Mouse (Mus musculus) gastrocnemius, postnatal 10 days (tissue): ENCODE data around the gene Cyp21a1. TPM values are rescaled to one million over a fixed set of nuclear protein-coding genes. Genes with fewer than 3 reads are reported as not detected.
"Not testable (repeated sequence)": the region's sequence is repeated elsewhere in the genome, so short reads cannot be mapped to it uniquely, and the experiment has no call there.

Experiments used
- DNase-seq: peaks from one replicate; pipeline ENCODE4 v3.0.0; 2021; ENCODE audit warnings: mixed read lengths
- long read RNA-seq, 2 experiments: library from polyadenylated mRNA; stranded (forward); transcript quantifications; one replicate each; pipeline ENCODE4 v2.0.0; 2021
- total RNA-seq, 2 experiments: library from RNA; stranded (reverse); gene quantifications; 2 replicates each; pipeline ENCODE4 v1.2.3; 2021

The Cyp21a1 gene
- total RNA-seq = under 1 TPM; 0.31 to 0.36 TPM
- long read RNA-seq, experiment 1, partial matches to known transcripts = 1 of 1 reads
- long read RNA-seq, experiment 1, other reads (novel, unspliced or antisense) = 0 of 1 reads
- long read RNA-seq, experiment 2, partial matches to known transcripts = 1 of 1 reads
- long read RNA-seq, experiment 2, other reads (novel, unspliced or antisense) = 0 of 1 reads

GRCm38 (mm10) chr17:34804301-34804700, at the start of gene Cyp21a1:
Gene Cyp21a1, minus strand, starts transcription at chr17:34804561.
- not testable (repeated sequence) for DNase-seq

- no peak for DNase-seq
Measured at GRCm38 (mm10) chr17:34853511-34853910, 49.1 kb upstream of the Cyp21a1 start.

DNA sequence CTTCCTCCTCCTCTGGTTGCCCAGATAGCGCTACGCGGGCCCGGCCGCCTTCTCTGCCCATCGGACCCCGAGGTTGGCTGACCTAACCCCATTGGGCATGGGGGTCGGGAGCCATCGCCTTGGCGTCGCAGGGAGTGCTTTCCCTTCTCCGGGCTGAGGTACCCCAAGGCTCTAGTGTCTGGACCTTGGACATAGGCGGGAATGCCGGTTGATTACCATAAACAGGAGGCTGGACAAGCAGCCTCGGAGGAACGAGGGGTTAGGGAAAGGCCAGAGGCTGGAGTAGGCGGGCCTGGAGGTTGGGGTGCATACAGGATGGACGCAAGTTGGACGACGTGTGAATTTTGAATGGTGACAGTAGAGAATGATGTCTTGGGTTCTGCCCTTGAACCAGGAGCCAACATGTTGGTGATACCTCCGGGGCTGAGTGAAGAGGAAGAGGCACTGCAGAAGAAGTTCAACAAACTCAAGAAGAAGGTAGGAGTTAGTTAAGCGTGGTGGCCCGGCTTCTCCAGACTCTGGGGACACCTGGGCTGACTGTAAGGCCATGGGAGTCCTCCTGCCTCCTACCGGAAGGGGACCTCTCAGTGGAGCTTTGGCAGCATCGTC, 46.3 kb upstream of the Cyp21a1 start:
- no peak for DNase-seq

DNA sequence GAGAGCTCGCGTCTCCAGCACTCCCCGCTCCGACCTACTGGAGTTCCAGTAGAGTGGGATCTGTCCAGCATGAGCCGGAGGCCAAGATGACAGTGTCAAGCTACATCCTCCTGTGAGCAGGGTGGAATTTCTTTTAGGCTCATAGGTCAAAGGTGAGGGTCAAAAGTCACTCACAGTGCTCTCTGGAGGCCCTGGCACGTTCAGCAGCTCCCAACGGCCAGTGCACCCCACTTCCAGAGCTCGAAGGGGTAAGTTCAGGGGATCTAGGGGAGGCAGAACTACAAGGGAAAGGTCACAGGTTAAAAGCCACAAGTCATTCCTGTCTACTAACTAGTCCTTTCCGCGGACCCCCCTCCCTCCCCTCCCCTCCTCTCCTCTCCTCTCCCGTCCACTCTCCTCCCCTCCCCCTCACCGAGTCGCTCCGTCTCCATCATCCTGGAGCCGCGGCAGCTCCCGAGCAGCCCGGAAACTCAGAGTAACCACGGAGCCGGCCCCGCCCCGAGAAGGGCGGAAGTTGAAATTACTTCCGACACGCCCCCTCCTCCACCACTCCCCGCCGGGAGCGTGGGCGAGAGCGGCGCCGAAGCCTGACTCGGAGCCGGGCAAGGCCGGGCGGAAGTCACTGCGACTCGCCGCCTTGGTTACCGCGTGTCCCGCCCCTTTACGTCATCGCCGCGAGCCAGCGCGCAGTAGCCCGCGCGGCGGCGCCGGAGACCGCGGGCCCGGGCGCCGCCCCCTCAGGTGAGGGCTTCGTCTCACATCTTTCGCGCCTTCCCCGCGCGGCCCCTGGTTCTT, 45.6 kb upstream of the Cyp21a1 start, which contains the start of the genes Skiv2l and Nelfe:
Gene Skiv2l, minus strand, starts transcription at position 489 of the 795 bp plus-strand sequence.
Gene Nelfe, plus strand, starts transcription at position 670 of the 795 bp plus-strand sequence.
- DNase-seq = peak; percentile 98

DNA sequence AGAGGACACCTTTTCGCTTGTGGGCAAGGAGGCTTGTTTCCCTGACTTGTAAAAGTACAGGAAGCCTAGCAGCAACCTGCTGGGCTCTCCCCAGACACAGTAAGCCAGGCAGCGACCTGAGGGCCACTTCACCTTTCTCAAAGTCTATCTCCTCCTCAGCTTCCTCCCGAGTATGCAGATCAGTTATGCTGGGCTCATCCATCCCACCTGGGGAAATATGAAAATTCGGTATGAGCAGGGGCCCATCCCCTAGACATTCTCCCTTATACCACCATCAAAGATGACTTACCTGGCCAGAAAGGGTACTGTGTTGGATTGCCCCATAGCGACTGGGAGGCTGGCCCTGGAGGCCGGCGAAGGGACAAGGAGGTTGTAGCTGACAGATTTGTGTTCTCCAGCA, 43.3 kb upstream of the Cyp21a1 start:
- no peak for DNase-seq

DNA sequence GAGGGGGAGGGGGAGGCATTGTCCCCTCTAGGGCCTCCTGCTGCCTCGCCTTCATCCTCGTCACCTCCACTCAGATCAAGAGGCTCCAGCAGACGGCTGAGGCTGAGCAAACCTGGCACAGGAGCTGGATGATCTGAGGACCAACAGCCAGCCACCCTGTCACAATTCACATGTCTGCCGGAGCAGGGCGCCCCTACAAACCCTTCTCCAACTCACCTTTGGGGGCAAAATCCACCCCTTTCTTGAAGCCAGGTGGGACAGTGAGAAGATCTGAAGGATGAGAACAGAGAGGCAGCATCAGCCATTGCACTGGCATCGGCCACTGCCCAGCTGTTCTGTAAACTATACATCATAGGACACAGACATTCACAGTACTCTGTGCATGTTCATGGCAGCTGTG, 42.8 kb upstream of the Cyp21a1 start:
- DNase-seq = no peak

DNA sequence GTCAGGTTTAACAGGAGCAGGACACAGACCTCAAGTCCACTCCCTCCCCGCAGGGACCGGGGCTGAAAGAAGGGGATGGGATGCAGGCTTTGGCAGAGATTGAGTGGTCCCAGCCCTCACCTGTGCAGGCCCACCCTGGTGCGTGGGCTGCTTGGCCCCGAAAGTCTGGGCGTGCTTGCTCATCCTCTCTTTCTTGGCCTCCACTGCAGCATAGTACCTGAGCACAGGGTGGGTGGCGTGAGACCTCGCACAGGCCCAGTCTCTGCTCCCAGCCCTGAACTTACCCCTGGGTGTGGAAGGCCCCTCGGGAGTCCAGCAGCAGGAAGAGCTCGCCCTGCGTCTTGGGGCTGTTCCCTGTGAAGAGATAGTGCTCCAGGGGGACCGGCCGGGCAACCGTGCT, 40.5 kb upstream of the Cyp21a1 start:
- DNase-seq = no peak

DNA sequence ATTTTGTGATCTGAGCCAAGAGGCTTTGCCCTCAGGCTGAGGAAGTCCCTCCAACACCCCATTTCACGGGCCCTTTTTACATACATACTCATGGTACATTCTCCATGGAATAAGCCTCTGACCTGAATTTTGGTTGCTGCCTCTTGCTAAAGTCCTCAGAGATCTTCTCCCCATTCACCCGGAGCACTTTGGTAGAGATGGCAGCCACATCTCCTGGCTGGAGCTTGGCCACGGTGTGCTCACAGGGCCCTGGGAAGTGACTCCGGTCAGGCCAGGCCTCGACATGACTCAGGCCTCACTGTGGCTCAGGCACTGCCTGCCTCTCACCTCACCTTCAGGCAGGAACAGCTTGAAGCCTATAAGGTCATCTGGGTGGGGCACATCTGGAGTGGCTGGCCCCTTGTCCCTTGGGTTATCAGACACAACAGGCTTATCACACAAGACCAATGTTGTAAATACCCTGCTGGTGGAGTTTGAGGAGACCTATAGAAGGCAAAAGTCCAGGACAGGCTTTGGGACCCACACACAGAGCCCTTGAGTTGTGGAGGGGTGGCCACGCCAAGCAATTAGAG, 36.5 kb upstream of the Cyp21a1 start:
- DNase-seq = no peak

- no peak for DNase-seq
Measured at GRCm38 (mm10) chr17:34838785-34839184, 34.4 kb upstream of the Cyp21a1 start.

DNA sequence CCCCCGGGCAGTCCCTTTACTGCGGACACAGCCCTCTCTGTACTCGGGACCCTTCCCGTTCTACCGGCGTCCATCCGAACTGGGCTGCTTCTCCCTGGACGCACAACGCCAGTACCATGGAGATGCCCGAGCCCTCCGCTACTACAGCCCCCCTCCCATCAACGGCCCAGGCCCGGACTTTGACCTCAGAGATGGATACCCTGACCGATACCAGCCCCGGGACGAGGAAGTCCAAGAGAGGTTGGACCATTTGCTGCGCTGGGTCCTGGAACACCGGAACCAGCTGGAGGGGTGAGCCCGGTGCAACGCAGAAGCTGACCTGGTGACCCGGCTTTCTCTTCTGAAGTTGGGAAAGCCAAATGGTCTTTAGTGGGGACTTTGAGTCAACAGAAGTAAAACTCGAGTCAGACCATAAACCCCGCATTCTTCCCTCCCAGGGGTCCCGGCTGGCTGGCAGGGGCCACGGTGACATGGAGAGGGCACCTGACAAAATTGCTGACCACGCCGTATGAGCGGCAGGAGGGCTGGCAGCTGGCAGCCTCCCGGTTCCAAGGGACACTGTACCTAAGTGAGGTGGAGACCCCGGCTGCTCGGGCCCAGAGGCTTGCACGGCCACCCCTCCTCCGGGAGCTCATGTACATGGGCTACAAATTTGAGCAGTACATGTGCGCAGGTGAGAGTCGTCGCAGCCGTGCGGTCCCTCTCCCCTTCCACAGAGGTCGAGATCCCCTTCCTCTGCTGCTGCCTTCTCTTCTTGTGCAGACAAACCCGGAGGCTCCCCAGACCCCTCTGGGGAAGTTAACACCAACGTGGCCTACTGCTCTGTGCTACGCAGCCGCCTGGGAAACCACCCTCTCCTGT, 33.3 kb upstream of the Cyp21a1 start:
- peak; percentile 19 for DNase-seq

DNA sequence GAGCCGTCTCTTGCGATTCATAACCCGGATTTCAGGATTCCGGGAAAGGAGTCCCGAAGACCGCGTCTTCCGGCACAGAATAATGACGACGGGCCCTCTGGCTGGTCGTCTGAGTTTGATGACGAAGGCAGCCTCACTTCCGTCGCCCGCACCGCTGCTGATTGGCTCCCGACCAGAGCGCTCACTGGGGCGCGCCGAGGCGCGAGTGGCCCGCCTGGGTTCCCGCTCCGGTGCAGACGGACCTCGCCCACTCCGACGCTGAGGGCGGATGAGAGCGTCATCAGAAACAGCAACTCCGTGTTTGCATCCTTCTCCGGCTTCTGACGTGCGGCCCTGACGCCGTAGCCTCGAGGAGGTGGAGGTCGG, 32.5 kb upstream of the Cyp21a1 start, which contains the start of the genes Stk19 and Dxo:
Gene Stk19, minus strand, starts transcription at position 90 of the 366 bp plus-strand sequence.
Gene Dxo, plus strand, starts transcription at position 164 of the 366 bp plus-strand sequence.
- peak; percentile 96 for DNase-seq

GRCm38 (mm10) chr17:34836155-34836855, 31.9 kb upstream of the Cyp21a1 start:
- no peak for DNase-seq

- not testable (repeated sequence) for DNase-seq
Measured at GRCm38 (mm10) chr17:34830776-34831175, 26.4 kb upstream of the Cyp21a1 start.

GRCm38 (mm10) chr17:34814818-34815370, 10.5 kb upstream of the Cyp21a1 start:
- DNase-seq = no peak

DNA sequence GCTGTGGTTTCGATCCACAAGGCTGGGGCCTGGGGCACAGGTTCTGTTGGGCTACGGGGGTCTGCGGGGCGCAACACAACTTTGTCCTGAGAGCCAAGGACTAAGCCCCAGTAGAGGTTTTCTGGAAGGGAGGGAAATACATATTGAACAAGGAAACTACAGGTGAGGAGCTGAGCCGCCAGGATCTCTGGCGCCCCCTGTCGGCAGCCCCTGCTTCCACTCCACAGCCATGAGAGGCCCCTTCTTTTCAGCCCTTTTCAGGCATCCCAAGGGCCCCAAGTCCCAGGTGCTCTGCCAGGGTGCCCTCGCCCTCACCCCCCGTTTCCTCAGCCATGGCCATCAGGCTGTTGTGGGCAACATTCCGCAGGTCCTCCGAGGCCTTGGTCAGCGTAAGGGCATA, 9.4 kb upstream of the Cyp21a1 start:
- DNase-seq = peak; percentile 54

DNA sequence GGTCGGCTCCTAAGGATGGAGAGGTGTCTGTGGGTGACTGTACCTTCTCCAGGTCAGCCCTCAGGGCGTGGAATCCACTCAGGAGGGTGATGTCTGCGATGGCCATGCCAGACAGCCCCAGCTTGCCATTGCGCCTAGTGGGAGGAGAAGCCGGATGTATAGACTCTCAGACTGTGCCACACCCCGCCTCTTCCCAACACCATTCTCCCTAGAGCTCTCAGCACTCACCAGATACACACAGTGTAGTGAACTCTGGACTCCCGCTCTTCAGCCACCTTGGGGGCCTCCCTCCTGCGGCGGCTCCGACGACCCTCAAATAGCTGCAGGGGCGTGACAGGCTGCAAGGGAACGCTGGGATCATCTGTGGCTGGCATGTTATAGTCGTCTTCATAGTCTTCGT, 6.9 kb upstream of the Cyp21a1 start:
- no peak for DNase-seq

DNA sequence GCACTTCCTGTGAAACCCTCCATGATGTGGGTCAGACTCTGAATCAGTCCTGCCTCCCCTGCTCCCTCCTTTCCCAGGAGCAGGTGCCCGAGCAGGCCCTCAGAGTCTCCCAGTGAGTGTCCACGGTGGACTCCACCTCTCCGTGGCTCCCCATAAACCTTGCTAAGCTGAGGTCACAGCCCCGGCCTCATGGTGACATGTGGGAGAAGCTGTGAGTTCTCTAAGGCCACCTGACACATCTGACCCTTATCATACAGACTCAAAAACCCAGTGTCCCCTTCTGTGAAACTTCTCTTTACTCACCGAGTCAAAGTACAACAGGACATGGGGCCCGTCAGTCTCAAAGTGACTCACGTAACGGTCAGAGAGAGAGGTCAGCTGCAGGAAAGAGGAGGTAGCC, 6.5 kb upstream of the Cyp21a1 start:
- DNase-seq = not testable (repeated sequence)

- DNase-seq = not testable (repeated sequence)
Measured at GRCm38 (mm10) chr17:34810411-34810810, 6.0 kb upstream of the Cyp21a1 start.

GRCm38 (mm10) chr17:34808599-34809205, 4.3 kb upstream of the Cyp21a1 start:
- no peak for DNase-seq

GRCm38 (mm10) chr17:34807176-34807575, 2.8 kb upstream of the Cyp21a1 start:
- no peak for DNase-seq
